Mouse (Mus musculus) urinary bladder, postnatal 36 days (tissue): ENCODE measurements around the gene Als2cr12.
"Not testable (repeated sequence)": the region's sequence is repeated elsewhere in the genome, so short reads cannot be mapped to it uniquely, and the experiment has no call there.

Experiments
- DNase-seq, 2 experiments: peaks; one replicate each; pipeline ENCODE4 v3.0.0; 2022; ENCODE audit warnings: low spot score in 2 of 2, mixed read lengths in 1 of 2

Gene Als2cr12

GRCm38 (mm10) chr1:58695810-58696209 is at the start of gene Als2cr12:
TSS of gene Als2cr12 (minus strand) at chr1:58695989.
- not testable (repeated sequence) for DNase-seq

DNA sequence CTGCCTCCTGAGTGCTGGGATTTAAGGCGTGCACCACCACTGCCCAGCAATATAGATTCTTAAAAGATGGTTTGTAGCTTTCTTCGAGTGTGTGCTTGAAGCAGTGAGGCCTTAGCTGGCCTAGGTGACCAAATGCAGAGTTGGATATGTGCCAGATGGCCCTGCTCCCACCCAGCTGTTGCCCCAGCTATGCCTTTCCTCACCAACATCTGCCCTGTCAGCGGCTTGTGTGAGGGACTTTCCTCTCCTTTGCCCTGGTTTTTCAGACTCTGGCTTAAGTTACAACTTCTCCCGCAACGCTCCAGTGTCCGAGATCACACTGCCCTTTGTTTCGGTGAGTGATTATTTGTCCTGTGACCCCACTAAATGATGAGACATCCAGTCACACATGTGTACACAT is 48.9 kb upstream of the Als2cr12 start:
- peak in 1 of 2 experiments; percentile 54 for DNase-seq

DNA sequence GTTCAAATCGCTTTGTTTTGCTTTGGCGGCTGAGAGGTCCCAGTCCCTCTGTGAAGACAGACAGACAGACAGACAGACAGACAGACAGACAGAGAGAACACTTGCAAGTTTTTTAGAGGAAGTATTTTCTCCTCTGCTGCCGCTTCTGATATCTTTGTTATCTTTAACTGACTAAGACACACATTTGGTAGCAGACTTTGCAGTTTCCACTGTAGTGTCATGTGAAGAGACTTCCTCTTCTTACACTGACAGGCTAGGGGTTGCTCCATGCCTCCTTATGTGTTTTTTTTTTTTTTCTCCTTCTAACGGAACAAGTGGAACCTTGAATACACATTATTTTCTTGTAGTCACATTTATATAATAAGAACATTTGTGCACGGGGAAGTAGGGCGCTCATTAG is 47.5 kb upstream of the Als2cr12 start:
- no peak for DNase-seq

DNA sequence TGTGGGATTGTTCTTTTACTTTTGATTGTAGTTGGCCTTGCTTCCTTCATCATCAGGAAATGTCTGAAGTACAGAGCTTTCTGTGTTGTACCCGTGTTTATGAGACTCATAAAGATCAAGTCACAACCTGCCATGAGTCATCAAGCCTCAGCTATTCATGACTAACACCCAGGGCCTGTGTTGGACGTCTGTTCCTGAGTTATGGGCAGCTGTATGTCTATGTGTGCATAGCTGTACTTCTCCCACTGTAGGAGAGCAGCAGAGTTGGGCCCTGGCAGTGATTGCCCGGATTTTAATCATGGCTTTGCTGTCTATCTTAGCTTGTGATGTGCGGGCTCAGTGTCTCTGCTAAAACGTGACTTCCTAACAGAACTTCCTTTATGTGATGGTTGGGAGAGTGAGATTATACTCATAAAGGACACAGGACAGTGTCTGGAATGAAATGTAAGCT is 46.8 kb upstream of the Als2cr12 start:
- no peak for DNase-seq

- DNase-seq, result no peak
Measured at GRCm38 (mm10) chr1:58739529-58739928, 43.7 kb upstream of the Als2cr12 start.

- DNase-seq, result no peak
Measured at GRCm38 (mm10) chr1:58736968-58737367, 41.2 kb upstream of the Als2cr12 start.

GRCm38 (mm10) chr1:58735962-58736361 is 40.2 kb upstream of the Als2cr12 start:
- DNase-seq, result no peak

GRCm38 (mm10) chr1:58734043-58734920 is 38.5 kb upstream of the Als2cr12 start:
- DNase-seq, result no peak

DNA sequence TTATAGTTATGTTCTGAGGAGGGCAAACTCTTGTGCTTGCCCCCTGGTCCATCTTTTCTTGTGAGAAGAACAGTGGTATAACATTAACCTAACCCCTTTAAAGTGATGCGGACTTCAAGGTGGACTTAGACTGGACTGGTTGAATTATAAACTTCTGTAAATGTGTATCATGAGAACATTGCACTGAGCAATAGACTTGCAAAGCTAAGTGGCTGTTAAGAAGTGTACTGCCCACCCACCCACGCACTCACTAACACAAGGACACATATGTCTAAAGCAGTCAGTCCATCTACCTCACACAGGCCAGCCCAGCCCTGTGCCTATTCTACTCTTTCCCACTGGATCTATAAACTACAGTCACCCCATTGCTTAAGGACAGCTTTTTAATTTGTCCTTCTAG is 37.8 kb upstream of the Als2cr12 start:
- DNase-seq, result no peak

GRCm38 (mm10) chr1:58728590-58728868 is 32.7 kb upstream of the Als2cr12 start:
- DNase-seq, result no peak

DNA sequence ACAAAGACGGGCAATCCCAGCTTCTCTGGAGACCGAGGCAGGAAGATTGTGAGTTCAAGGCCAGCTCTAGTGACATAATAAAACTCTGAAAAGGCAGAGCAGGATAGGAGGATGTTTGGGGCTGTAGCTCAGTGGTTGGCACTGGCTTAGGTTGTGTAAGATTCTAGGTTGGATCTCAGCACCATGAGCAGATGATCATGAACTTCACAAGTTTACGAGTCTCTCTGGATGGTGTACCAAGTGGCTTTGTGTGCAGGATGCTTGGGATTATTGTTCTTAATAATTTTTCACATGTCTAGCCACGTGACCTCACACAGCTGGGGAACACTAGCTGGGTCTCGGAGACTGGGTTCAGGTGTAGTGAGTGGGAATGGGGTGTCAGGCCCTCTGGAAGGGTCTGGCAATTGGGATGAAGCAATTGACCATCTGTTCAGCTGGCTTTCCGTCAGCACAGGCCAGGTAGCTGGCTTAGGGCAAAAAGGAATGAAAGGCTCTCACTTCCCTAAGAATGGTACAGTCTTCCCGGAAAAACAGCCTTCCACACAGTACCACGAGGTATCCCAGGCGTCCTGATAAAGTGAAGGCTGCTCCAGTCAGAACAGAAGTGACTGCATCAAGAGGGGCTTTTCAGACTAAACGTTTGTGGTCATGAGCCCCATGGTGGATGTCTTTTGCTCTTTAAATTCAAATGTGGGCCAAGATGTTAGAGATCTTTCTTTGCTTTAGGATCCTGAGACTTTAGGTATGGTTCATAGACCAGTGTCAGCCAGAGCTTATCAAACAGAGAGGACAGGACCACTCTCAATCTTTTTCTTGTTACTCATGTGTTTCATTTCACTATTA is 32.2 kb upstream of the Als2cr12 start:
- no peak for DNase-seq

DNA sequence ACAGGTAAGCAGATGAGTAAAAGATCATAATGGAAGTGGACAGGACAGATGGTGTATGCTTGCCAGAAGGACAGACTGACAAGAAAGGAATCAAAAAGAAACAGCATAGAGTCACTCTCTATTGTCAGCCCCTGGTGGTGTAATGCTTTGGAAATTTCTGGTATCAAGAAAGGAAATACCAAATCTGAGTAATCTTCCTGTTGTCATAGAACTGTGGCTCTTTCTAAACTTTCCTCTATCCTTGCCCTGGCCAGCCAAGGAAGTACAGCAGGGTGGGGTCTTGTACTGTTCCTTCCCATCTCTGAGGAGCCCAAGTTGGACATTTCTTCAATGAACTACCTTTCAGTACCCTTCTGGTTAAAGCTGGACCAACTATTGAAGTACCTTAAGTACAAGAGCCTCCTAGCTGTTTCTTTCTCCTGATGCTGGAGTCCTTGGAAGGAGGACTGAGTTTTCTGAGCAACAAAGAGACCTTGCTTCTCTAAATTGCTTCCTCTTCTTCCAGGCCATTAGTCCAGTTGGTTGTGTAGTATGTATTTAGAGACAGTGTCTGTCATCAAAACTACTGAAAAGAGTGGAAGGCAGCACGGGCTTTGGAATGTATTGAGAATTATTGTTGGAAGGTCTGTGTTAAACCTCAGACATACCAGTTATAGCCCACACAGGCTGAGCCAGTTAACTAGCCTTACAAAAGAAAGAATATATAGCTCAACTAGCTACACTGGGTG is 31.4 kb upstream of the Als2cr12 start:
- DNase-seq, result no peak

DNA sequence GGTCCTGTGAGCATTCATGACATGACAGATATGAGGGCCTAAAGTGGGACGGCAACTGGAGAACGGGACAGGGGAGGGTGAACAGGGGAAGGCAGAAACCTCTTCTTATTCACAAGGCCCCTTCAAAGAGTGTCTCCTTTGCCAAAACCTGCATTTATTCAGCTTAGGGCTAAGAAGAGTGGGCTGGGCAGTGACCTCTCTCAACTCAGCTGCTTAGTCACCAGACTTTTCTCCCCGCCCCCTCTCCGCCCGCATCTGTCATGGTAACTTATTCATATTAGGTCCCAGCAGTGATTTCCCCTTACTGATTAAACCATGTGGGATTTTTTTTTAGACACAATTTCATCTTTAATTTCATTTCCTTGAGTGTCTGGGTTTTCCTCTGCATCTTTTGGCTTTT is 30.0 kb upstream of the Als2cr12 start:
- DNase-seq, result no peak

DNA sequence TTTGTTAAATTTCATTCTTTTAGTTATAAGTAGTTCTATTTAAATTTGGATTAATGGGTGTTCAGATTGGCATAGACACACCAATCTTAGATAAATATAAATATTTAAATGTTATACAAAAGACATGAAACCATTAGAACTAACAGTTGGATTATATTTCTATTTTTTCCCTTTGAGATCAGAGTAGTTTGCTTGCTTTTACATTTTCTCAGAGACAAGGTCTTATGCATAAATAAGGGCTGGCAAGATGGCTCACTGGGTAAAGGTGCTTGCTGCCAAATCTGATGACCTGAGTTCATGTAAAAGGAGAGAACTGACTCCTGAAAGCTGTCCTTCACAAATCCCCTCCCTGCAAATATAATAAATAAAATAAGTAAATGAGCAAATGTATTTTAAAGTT is 29.3 kb upstream of the Als2cr12 start:
- DNase-seq, result no peak

DNA sequence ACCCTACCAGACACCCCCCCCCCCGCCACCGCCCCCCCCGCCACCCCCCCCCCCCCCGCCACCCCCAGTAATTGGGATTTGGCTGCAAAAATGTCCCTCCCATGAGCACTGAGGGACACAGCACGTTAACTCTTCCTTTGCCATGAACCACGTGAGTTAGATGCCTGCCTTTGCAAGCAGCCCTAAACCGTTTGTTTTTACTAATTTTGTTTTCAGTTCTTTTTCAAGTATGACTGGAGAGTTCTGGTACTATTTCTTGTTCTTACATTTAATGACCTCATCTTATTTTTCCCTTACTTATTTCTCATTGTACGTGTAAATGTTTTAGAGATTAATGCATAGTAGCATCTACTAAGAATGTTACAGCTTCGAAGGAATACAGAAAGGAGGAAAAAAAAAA is 28.7 kb upstream of the Als2cr12 start:
- DNase-seq, result no peak

DNA sequence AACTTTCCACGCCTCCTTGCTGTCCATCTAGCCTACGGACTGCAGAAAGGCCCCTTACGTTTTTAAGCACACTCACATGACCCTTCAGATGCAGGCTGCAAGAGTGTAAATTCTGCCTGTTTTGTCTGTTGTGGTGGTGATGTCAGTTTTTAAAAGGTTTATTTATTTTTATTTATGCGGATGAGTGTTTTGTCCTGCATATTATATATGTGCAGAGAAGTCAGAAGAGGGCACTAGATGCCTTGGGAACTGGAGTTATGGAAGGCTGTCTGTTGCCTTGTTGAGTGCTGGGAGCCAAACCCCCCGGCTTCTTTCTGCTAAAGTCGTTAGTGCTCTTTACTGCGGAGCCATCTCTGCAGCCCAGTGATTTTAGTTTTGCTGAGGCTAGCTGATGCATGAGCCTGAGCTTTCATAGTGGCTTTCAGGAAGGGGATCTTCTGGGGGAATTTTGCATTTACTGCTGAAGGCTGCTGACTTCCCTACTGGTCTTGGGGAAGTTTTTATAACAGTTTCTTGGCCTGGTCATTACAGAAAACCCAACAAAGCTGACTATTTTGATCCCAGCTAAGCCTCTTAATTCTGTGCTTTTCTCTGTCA is 28.1 kb upstream of the Als2cr12 start:
- no peak for DNase-seq

- no peak for DNase-seq
Measured at GRCm38 (mm10) chr1:58723062-58723808, 27.4 kb upstream of the Als2cr12 start.

GRCm38 (mm10) chr1:58722115-58722938 is 26.5 kb upstream of the Als2cr12 start:
- no peak for DNase-seq

DNA sequence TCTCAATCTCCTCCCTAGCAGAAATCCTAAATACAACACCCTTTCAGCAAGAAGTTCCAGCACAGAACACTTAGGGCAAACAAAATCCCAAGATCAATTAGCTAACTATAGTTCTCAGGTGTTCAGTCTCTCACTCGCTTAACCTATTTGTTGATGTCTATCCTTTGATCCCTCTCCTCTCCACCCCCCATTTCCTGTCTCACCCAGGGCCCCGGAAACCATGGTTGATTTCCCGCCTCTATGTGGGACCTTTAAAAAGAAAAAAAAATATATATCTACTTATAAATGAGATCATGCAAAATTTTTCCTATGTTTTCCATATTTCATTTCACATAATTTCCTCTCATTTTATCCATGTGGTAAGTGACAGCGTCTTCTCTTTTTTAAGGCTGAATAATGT is 25.2 kb upstream of the Als2cr12 start:
- no peak for DNase-seq

DNA sequence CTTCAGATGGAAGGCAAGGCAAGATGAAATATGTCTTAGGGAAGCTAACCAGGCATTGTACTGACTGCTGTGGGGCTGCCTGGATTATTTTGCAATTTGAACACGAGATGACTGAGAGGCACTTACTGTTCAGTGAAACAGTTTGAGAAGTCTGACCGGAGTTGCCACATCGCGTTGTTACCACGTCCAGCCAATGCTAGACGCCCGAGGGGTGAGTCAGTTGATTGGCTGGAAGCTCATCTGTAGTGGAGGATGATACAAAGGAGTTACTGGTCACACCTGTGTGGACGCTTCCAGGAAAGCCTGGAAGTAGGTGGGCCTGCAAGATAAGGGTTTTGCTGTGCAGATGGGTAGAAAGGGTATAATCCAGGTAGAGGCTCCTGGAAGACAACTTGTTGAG is 24.3 kb upstream of the Als2cr12 start:
- DNase-seq, result peak in 1 of 2 experiments; percentile 57
